Mouse (Mus musculus) activated CD4-positive, CD25-positive, alpha-beta regulatory T cell, adult 9 weeks (primary cell): ENCODE results near the gene Zfp692. TPM values are rescaled to one million over a fixed set of nuclear protein-coding genes. Genes with fewer than 3 reads are reported as not detected.

Experiments
- polyA plus RNA-seq: library from polyadenylated mRNA; unstranded; fragments of 100-300 nt; shearing (Covaris generic); gene quantifications from one replicate; pipeline ENCODE4 v1.2.1, GENCODE M21; 2017

Zfp692 gene
- polyA plus RNA-seq, result 22.4 TPM

GRCm38 (mm10) chr11:58306860-58307308 is at the start of gene Zfp692:
Zfp692 (plus strand) TSS chr11:58307069.

GRCm38 (mm10) chr11:58274572-58274971 is 32.3 kb upstream of the Zfp692 start, which contains the start of gene 4930438A08Rik:
4930438A08Rik (plus strand) TSS chr11:58274799.

GRCm38 (mm10) chr11:58330276-58331148 is 23.6 kb downstream of the Zfp692 start, which contains the start of the genes Zfp672 and Sh3bp5l:
Zfp672 (minus strand) TSS chr11:58330339.
Sh3bp5l (plus strand) TSS chr11:58330724.

Other genes with a start within 250 kb of the Zfp692 start
- gene Gm12248, start 213.9 kb upstream of the Zfp692 start, polyA plus RNA-seq, result not detected
- 114 TPM for gene Cnot8, start 202.9 kb upstream of the Zfp692 start, polyA plus RNA-seq
- gene Gemin5, start 138.5 kb upstream of the Zfp692 start, polyA plus RNA-seq, result 12.6 TPM
- 82.4 TPM for gene Mrpl22, start 135.4 kb upstream of the Zfp692 start, polyA plus RNA-seq
- gene Igtp, start 107.5 kb upstream of the Zfp692 start, polyA plus RNA-seq, result 624 TPM
- 86.1 TPM for gene Irgm2, start 107.5 kb upstream of the Zfp692 start, polyA plus RNA-seq
- gene 4930438A08Rik, start 32.3 kb upstream of the Zfp692 start, polyA plus RNA-seq, result not detected
- gene Zfp672, start 23.3 kb downstream of the Zfp692 start, polyA plus RNA-seq, result 43.6 TPM
- gene Sh3bp5l, start 23.7 kb downstream of the Zfp692 start, polyA plus RNA-seq, result 27.3 TPM
- gene Lypd8, start 72.0 kb downstream of the Zfp692 start, polyA plus RNA-seq, result not detected
- not detected for gene 1810065E05Rik, start 114.0 kb downstream of the Zfp692 start, polyA plus RNA-seq
- gene Gm12253, start 125.5 kb downstream of the Zfp692 start, polyA plus RNA-seq, result not detected
- gene Lypd9, start 145.9 kb downstream of the Zfp692 start, polyA plus RNA-seq, result not detected
- not detected for gene Olfr30, start 155.2 kb downstream of the Zfp692 start, polyA plus RNA-seq
- 0.07 TPM for gene Olfr332, start 185.5 kb downstream of the Zfp692 start, polyA plus RNA-seq
- gene Olfr331, start 195.5 kb downstream of the Zfp692 start, polyA plus RNA-seq, result not detected
- not detected for gene Olfr330, start 227.8 kb downstream of the Zfp692 start, polyA plus RNA-seq
- not detected for gene Olfr329-ps, start 239.4 kb downstream of the Zfp692 start, polyA plus RNA-seq
- not detected for gene Olfr328, start 248.6 kb downstream of the Zfp692 start, polyA plus RNA-seq